Mouse (Mus musculus): ENCODE data around the gene Ly9.

GRCm38 (mm10) chr1:171568436-171568835 is 38.8 kb downstream of the Ly9 start:
- no peak for TF ChIP-seq POLR2A (IDR thresholded peaks at IDR 0.05; ENCODE audit: borderline replicate concordance, extremely low read depth, insufficient read depth, insufficient read length, poor library complexity, severe bottlenecking)
- no peak for TF ChIP-seq CTCF (IDR thresholded peaks at IDR 0.05; ENCODE audit: borderline replicate concordance, extremely low read depth, insufficient read depth, insufficient read length)

Data from brain, embryonic 14.5 days (tissue).